Mouse (Mus musculus) layer of hippocampus, adult 2 months (tissue): ENCODE measurements around the gene A630095N17Rik. TPM values are rescaled to one million over a fixed set of nuclear protein-coding genes. Genes with fewer than 3 reads are reported as not detected.

ENCODE experiments used
- DNase-seq, 2 experiments: peaks; one replicate each; pipeline ENCODE4 v3.0.0; 2022; ENCODE audit warnings: low spot score in 2 of 2
- H3K27ac ChIP-seq: fragments of 200-600 bp; 2 replicates; pipeline ENCODE4 v1.8.1; 2022
- H3K4me3 ChIP-seq: fragments of 200-600 bp; 2 replicates; pipeline ENCODE4 v1.8.1; 2022; ENCODE audit warnings: mild to moderate bottlenecking
- CTCF ChIP-seq: fragments of 200-600 bp; conservative IDR thresholded peaks from 2 replicates; pipeline ENCODE4 v1.8.1; 2022; ENCODE audit warnings: antibody characterized with exemption, mild to moderate bottlenecking, moderate library complexity
- total RNA-seq, 2 experiments: library from RNA; stranded (reverse); gene quantifications; 2 replicates each; pipeline ENCODE4 v1.2.3; 2021

The A630095N17Rik gene
- total RNA-seq, 2 experiments from 2014 or later, result not detected

DNA sequence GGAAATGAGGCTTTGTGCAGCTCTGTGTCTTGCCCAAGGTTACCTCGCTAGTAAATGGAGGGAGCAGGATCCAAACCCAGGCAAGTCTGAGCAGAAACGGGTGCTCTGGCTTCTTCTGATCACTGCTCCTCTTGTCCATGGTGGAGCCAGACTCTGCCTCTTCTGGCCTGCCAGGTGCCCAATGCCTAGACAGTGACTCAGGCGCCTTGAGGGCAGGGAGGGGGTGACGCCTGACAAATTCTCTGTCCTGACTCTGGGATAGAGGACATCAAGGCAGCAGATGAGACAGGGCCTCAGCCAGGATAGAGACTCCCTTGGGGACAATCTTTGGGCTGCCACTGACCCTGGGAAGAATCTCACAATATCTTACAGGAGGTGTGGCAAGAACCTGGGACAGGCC, 678 bp downstream of the A630095N17Rik start:
- no peak overlapping the region for H3K27ac ChIP-seq
- H3K4me3 ChIP-seq, result no peak overlapping the region
- TF ChIP-seq CTCF, result no peak
- DNase-seq, result no peak

DNA sequence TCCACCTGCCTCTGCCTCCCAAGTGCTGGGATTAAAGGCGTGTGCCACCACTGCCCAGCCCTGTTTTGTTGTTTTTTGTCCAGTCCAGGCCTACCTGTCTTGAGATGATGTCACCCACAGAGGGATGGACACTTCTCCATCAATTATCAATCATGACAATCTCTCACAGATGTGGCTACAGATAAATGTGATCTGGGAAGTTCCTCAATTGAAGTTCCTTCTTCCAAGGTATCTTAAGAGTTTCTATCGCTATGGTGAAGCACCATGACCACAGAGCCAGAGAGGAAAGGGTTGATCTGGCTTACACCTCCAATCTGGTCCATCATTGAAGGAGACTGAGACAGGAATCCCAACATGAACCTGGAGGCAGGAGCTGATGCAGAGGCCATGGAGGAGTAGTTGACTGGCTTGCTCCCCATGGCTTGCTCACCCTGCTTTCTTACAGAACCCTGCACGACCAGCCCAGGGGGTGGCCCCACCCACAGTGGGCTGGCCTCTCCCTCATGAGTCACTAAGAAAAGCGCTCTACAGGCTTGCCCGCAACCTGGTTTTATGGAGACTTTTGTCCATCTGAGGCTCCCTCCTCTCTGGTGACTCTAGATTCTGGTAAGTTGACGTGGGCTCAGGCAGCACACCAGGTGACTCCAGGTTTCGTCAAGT, 1.4 kb downstream of the A630095N17Rik start:
- TF ChIP-seq CTCF, result no peak
- no peak overlapping the region for H3K27ac ChIP-seq
- H3K4me3 ChIP-seq, result no peak overlapping the region
- DNase-seq, result no peak

DNA sequence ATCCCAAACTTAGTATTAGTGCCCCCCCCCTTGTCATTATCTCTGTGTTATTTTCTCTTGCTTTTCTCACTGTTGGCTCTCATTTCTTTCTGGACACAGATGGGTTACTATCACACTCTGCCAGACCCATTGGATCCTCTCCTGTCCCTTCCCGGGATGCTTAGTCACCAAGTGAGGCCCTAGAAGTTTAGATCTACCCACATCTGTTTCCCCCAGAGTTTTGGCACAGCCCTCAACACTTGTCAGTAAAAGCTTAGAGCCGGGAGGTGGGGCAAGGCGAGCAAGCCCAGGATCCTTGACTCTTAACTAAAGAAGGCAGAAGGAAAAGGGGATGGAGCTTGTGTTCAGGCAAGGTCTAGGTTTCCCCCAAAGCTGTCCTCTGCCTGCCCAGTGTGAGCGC, 2.7 kb downstream of the A630095N17Rik start:
- no peak for DNase-seq
- H3K27ac ChIP-seq, result no peak overlapping the region
- TF ChIP-seq CTCF, result no peak
- H3K4me3 ChIP-seq, result no peak overlapping the region

DNA sequence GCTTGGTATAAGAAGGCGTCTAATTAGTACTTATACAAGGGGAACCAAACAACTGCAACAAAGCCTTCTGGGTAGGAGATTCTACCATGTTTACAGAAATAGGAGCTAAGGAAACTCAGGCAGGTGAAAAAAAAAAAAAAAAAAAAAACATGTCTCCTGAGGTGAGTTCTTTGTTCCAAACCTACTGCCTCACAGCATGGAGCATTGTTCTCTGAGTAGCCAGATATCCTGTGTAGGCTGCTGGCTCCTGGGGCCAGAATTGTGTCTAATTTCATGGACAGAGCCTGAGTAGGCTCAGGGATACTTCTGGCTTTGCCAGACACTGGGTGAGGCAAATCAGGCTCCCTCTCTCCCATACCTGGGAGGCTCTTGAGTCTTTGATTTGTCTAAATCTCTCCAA, 4.2 kb downstream of the A630095N17Rik start:
- Histone ChIP-seq H3K4me3 (no peak overlapping the region), H3K27ac (no peak overlapping the region)
- no peak for TF ChIP-seq CTCF
- DNase-seq, result no peak

GRCm38 (mm10) chr1:75226138-75226537, 5.8 kb downstream of the A630095N17Rik start:
- TF ChIP-seq CTCF, result no peak
- DNase-seq, result no peak
- H3K4me3 ChIP-seq, result no peak overlapping the region
- no peak overlapping the region for H3K27ac ChIP-seq

GRCm38 (mm10) chr1:75225473-75225872, 6.4 kb downstream of the A630095N17Rik start:
- no peak for DNase-seq
- Histone ChIP-seq H3K4me3 (no peak overlapping the region), H3K27ac (no peak overlapping the region)
- no peak for TF ChIP-seq CTCF

- no peak for TF ChIP-seq CTCF
- DNase-seq, result no peak
- H3K4me3 ChIP-seq, result no peak overlapping the region
- H3K27ac ChIP-seq, result no peak overlapping the region
These were observed 8.4 kb downstream of the A630095N17Rik start for GRCm38 (mm10) chr1:75223532-75223931.

DNA sequence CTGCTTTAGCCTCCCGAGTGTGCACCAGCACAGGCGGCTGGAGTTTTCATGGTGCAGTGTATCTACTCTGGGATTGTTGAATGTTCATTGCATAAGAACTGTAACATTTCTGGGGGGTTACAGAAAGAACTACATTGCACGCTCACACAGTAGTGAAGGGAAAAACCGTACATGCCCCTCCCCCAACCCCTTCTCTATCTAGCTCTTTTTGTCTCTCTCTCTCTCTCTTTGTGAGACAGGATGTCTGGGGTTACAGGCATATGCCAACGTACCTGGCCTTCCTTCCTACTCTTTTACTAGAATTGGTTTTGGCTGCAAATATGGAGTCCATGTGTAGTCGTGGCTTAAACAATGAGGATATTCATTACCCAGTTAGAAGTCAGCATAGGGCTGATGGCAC, 9.0 kb downstream of the A630095N17Rik start:
- Histone ChIP-seq H3K4me3 (no peak overlapping the region), H3K27ac (no peak overlapping the region)
- no peak for TF ChIP-seq CTCF
- no peak for DNase-seq

- DNase-seq, result no peak
- no peak for TF ChIP-seq CTCF
- no peak overlapping the region for H3K27ac ChIP-seq
- H3K4me3 ChIP-seq, result no peak overlapping the region
These were observed 10.4 kb downstream of the A630095N17Rik start for GRCm38 (mm10) chr1:75221538-75221937.

DNA sequence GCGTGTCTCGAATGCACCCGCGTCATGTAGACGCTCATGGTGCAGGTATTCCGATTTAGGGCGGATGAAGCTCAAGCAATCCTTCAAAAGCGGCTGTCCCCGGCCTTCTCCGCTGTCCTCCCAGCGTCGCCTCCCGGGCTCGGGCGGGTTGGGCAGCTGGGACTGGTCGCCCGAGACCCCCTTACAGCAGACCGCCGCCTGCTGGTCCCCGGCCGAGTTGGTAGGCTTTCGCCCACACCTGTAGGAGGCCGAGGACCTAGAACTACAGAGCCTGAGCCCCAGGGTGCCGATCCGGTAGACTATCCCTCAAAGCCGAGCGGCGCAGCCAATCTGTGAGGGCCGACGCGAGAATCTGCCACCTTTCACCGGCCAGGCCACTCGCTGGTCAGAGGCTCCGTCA, 12.4 kb downstream of the A630095N17Rik start, which contains the start of gene Tuba4a:
TSS of gene Tuba4a (minus strand) at position 335 of the 400 bp plus-strand sequence.
- peak; percentile 63 for TF ChIP-seq CTCF
- DNase-seq, result no peak
- Histone ChIP-seq H3K4me3 (peak within 1 kb of the TSS; percentile 93), H3K27ac (peak within 1 kb of the TSS; percentile 97)

GRCm38 (mm10) chr1:75219078-75219477, 12.8 kb downstream of the A630095N17Rik start:
- peak; percentile 93 for DNase-seq
- H3K4me3 ChIP-seq, result peak overlapping the region; percentile 93
- H3K27ac ChIP-seq, result peak overlapping the region; percentile 97
- peak; percentile 64; the same call in 1 of the 2 replicates for TF ChIP-seq CTCF

DNA sequence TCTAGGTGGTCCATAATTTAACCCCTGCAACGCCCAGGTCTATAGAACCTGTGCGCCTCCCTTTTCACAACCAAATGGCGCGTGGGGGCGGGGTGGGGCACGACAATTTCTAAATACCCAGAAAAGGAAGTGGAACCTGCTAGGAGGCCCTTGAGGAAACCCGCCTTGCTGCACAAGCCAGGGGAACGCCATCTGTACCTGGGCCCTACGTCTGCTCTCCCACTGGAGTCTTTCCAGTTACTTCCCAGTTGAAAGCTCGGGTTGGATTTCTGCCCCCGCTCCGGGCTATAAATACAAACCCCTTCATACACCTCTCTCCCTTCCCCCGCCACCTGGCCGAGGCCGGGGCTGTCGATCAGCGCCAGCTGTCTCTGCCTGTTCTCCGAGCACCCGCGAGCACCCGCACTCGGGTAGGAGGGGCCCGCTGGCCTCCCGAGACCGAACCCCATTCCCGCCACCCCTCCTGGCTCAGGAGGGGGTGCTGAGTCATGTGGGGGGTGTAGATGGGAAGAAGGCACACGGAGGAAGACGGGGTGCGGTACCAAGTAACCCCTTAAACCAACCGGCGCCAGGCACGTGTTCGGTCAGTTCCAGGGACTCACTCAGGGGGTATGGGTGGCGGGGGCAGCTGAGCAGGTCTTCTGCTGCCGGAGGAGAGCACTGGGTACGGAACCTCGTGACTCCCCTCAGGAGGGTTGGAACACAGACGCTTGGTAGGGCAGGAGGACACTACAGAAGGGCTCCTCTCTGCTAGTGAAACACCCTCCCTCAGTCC, 13.5 kb downstream of the A630095N17Rik start:
- DNase-seq, result peak; percentile 61
- TF ChIP-seq CTCF, result no peak
- peak overlapping the region; percentile 97 for H3K27ac ChIP-seq
- H3K4me3 ChIP-seq, result peak overlapping the region; percentile 93

GRCm38 (mm10) chr1:75217893-75218226, 14.0 kb downstream of the A630095N17Rik start:
- TF ChIP-seq CTCF, result no peak
- peak overlapping the region; percentile 97 for H3K27ac ChIP-seq
- DNase-seq, result peak in 1 of 2 experiments; percentile 37
- peak overlapping the region; percentile 93 for H3K4me3 ChIP-seq
